Mouse (Mus musculus) cerebellum, postnatal 4 days (tissue): ENCODE measurements around the gene Map2k5.

Experiments used
- DNase-seq, 2 experiments: peaks; one replicate each; pipeline ENCODE4 v3.0.0; 2022; ENCODE audit warnings: low spot score in 2 of 2, mixed read lengths in 1 of 2

Map2k5 gene

GRCm38 (mm10) chr9:63341761-63342160 is 35.9 kb downstream of the Map2k5 start:
- no peak for DNase-seq

- DNase-seq = no peak
These were observed 38.4 kb downstream of the Map2k5 start for GRCm38 (mm10) chr9:63339256-63339655.

GRCm38 (mm10) chr9:63338716-63339115 is 39.0 kb downstream of the Map2k5 start:
- DNase-seq = no peak

- DNase-seq = no peak
These were observed 41.9 kb downstream of the Map2k5 start for GRCm38 (mm10) chr9:63335816-63336215.

- DNase-seq = no peak
These were observed 44.6 kb downstream of the Map2k5 start for GRCm38 (mm10) chr9:63333074-63333473.

- no peak for DNase-seq
These were observed 46.5 kb downstream of the Map2k5 start for GRCm38 (mm10) chr9:63331246-63331645.

- DNase-seq = no peak
These were observed 48.6 kb downstream of the Map2k5 start for GRCm38 (mm10) chr9:63328958-63329685.

GRCm38 (mm10) chr9:63315231-63315630 is 62.5 kb downstream of the Map2k5 start:
- DNase-seq = no peak

GRCm38 (mm10) chr9:63314126-63314525 is 63.6 kb downstream of the Map2k5 start:
- DNase-seq = no peak

GRCm38 (mm10) chr9:63309956-63310355 is 67.7 kb downstream of the Map2k5 start:
- DNase-seq = no peak

GRCm38 (mm10) chr9:63309008-63309407 is 68.7 kb downstream of the Map2k5 start:
- no peak for DNase-seq

- no peak for DNase-seq
These were observed 69.3 kb downstream of the Map2k5 start for GRCm38 (mm10) chr9:63308441-63308840.

GRCm38 (mm10) chr9:63302511-63302910 is 75.2 kb downstream of the Map2k5 start:
- DNase-seq = no peak

- DNase-seq = no peak
These were observed 79.0 kb downstream of the Map2k5 start for GRCm38 (mm10) chr9:63298656-63299055.

GRCm38 (mm10) chr9:63295551-63295958 is 82.1 kb downstream of the Map2k5 start:
- DNase-seq = no peak

GRCm38 (mm10) chr9:63294846-63295245 is 82.9 kb downstream of the Map2k5 start:
- DNase-seq = no peak

- DNase-seq = no peak
These were observed 83.8 kb downstream of the Map2k5 start for GRCm38 (mm10) chr9:63293781-63294480.

- DNase-seq = no peak
These were observed 89.0 kb downstream of the Map2k5 start for GRCm38 (mm10) chr9:63288676-63289075.

GRCm38 (mm10) chr9:63284392-63284791 is 93.3 kb downstream of the Map2k5 start:
- DNase-seq = peak in 1 of 2 experiments; percentile 25

GRCm38 (mm10) chr9:63281996-63282395 is 95.7 kb downstream of the Map2k5 start:
- DNase-seq = no peak

- no peak for DNase-seq
These were observed 96.6 kb downstream of the Map2k5 start for GRCm38 (mm10) chr9:63281086-63281485.

GRCm38 (mm10) chr9:63273781-63274180 is 103.9 kb downstream of the Map2k5 start:
- DNase-seq = no peak

GRCm38 (mm10) chr9:63269839-63270238 is 107.9 kb downstream of the Map2k5 start:
- DNase-seq = no peak
